Mouse (Mus musculus) kidney, adult 11 months (tissue): ENCODE measurements at regions not wholly inside any gene's neighbourhood (a gene's known extent, or its start where the extent isn't known, plus 50 kb on each side); places are given as distances from the start of the nearest gene placed in this dataset.

ENCODE experiments used
- DNase-seq: peaks from one replicate; pipeline ENCODE4 v3.0.0; 2022

GRCm38 (mm10) chr15:50423082-50423665 lies 3461.5 kb upstream of the Gm7489 start:
- DNase-seq = no peak

- no peak for DNase-seq
Measured at GRCm38 (mm10) chr15:50449604-50450003, 3435.1 kb upstream of the Gm7489 start.

GRCm38 (mm10) chr15:50472626-50473025 lies 3412.1 kb upstream of the Gm7489 start:
- no peak for DNase-seq

GRCm38 (mm10) chr15:50498716-50499115 lies 3386.0 kb upstream of the Gm7489 start:
- DNase-seq = no peak

- no peak for DNase-seq
Measured at GRCm38 (mm10) chr15:50507999-50508624, 3376.6 kb upstream of the Gm7489 start.

- no peak for DNase-seq
Measured at GRCm38 (mm10) chr15:50513036-50513435, 3371.7 kb upstream of the Gm7489 start.

- DNase-seq = no peak
Measured at GRCm38 (mm10) chr15:50524841-50525240, 3359.9 kb upstream of the Gm7489 start.

GRCm38 (mm10) chr15:50534490-50534889 lies 3350.2 kb upstream of the Gm7489 start:
- no peak for DNase-seq

GRCm38 (mm10) chr15:50563611-50564010 lies 3321.1 kb upstream of the Gm7489 start:
- DNase-seq = no peak

GRCm38 (mm10) chr15:50580811-50581210 lies 3303.9 kb upstream of the Gm7489 start:
- DNase-seq = no peak

- no peak for DNase-seq
Measured at GRCm38 (mm10) chr15:50583951-50584350, 3300.8 kb upstream of the Gm7489 start.

GRCm38 (mm10) chr15:50585496-50585895 lies 3299.2 kb upstream of the Gm7489 start:
- no peak for DNase-seq
